Mouse (Mus musculus) CH12.LX (cell line): Measurements from ENCODE around the gene Cyth3. TPM values are rescaled to one million over a fixed set of nuclear protein-coding genes. Genes with fewer than 3 reads are reported as not detected.

Experiments used
- DNase-seq: peaks from one replicate; pipeline ENCODE4 v3.0.0-alpha.2; 2013; ENCODE audit errors: extremely low read depth
- H3K27ac ChIP-seq: 2 replicates; pipeline ENCODE4 v1.5.1; 2012; ENCODE audit warnings: low read depth, mild to moderate bottlenecking, control low read depth, moderate library complexity; ENCODE audit not compliant: insufficient read depth
- H3K27me3 ChIP-seq: replicated peaks from 2 replicates; pipeline ENCODE3; 2012; ENCODE audit warnings: inconsistent platforms
- H3K36me3 ChIP-seq, 2 experiments: replicated peaks in 1 of 2; 2 replicates each; pipeline versions ENCODE3 to v1.6.1; 2012; ENCODE audit warnings: inconsistent platforms in 1 of 2, low read length in 1 of 2, mild to moderate bottlenecking in 1 of 2, mixed read lengths in 1 of 2, moderate library complexity in 1 of 2; ENCODE audit not compliant: control insufficient read depth in 1 of 2, insufficient read depth in 1 of 2
- H3K4me1 ChIP-seq, 2 experiments: 2 replicates each; pipeline ENCODE4 v1.6.1; 2012; ENCODE audit warnings: inconsistent platforms in 1 of 2, moderate library complexity in 1 of 2; ENCODE audit not compliant: insufficient read depth in 2 of 2, control insufficient read depth in 1 of 2
- H3K4me2 ChIP-seq: 2 replicates; pipeline ENCODE4 v1.6.1; 2012; ENCODE audit warnings: low read depth, mild to moderate bottlenecking, control low read depth; ENCODE audit not compliant: poor library complexity, insufficient read depth, severe bottlenecking
- H3K4me3 ChIP-seq, 3 experiments: fragments of 150-350 bp in 1 of 3; sonication (generic) in 1 of 3; replicated peaks in 1 of 3; 2 replicates each; pipeline versions ENCODE3 to v1.5.1; 2011 to 2012; ENCODE audit warnings: low read depth in 2 of 3, low read length in 2 of 3, mild to moderate bottlenecking in 2 of 3, moderate library complexity in 2 of 3, control low read depth in 1 of 3, improper control_type of control experiment in 1 of 3, inconsistent platforms in 1 of 3, mixed read lengths in 1 of 3; ENCODE audit not compliant: poor library complexity in 1 of 3
- H3K79me2 ChIP-seq: replicated peaks from 2 replicates; pipeline ENCODE4 v1.6.1; 2012; ENCODE audit warnings: mild to moderate bottlenecking, moderate library complexity; ENCODE audit not compliant: control insufficient read depth, poor library complexity, insufficient read depth, severe bottlenecking; ENCODE audit errors: extremely low read depth
- H3K9ac ChIP-seq: 2 replicates; pipeline ENCODE4 v1.6.1; 2012; ENCODE audit warnings: low read depth, mild to moderate bottlenecking, control low read depth, moderate library complexity; ENCODE audit not compliant: insufficient read depth
- H3K9me3 ChIP-seq: replicated peaks from 2 replicates; pipeline ENCODE3; 2012; ENCODE audit warnings: low read length, inconsistent platforms, mixed read lengths
- CTCF ChIP-seq, 2 experiments: IDR thresholded peaks in 1 of 2; conservative IDR thresholded peaks in 1 of 2; 2 replicates each; pipeline ENCODE4 v1.5.1; 2011 to 2012; ENCODE audit warnings: low read depth in 2 of 2, low read length in 2 of 2, improper control_type of control experiment in 1 of 2, inconsistent platforms in 1 of 2, mild to moderate bottlenecking in 1 of 2, moderate library complexity in 1 of 2
- E2F4 ChIP-seq: IDR thresholded peaks from 2 replicates; pipeline ENCODE4 v1.6.1; 2011; ENCODE audit warnings: low read depth, low read length, improper control_type of control experiment; ENCODE audit not compliant: insufficient replicate concordance
- ETS1 ChIP-seq: conservative IDR thresholded peaks from 2 replicates; pipeline ENCODE4 v1.6.1; 2012; ENCODE audit warnings: low read depth, mild to moderate bottlenecking, inconsistent platforms, low read length, improper control_type of control experiment, moderate library complexity
- MAFK ChIP-seq: IDR thresholded peaks from 2 replicates; pipeline ENCODE4 v1.6.1; 2011; ENCODE audit warnings: low read length, improper control_type of control experiment; ENCODE audit not compliant: insufficient replicate concordance
- MAZ ChIP-seq: IDR thresholded peaks from 2 replicates; pipeline ENCODE4 v1.6.1; 2012; ENCODE audit warnings: low read depth, mild to moderate bottlenecking, inconsistent platforms, low read length, improper control_type of control experiment, moderate library complexity
- MXI1 ChIP-seq: IDR thresholded peaks from 2 replicates; pipeline ENCODE4 v1.6.1; 2011; ENCODE audit warnings: mild to moderate bottlenecking, low read depth, low read length, improper control_type of control experiment
- PAX5 ChIP-seq: IDR thresholded peaks from 2 replicates; pipeline ENCODE4 v1.6.1; 2012; ENCODE audit warnings: low read length, inconsistent platforms, mixed read lengths
- POLR2A ChIP-seq: IDR thresholded peaks from 2 replicates; pipeline ENCODE4 v1.6.1; 2011; ENCODE audit warnings: low read depth, mild to moderate bottlenecking, improper control_type of control experiment, low read length
- SMC3 ChIP-seq: IDR thresholded peaks from 2 replicates; pipeline ENCODE4 v1.6.1; 2011; ENCODE audit warnings: low read depth, low read length, improper control_type of control experiment
- TBP ChIP-seq: conservative IDR thresholded peaks from 2 replicates; pipeline ENCODE4 v1.6.1; 2011; ENCODE audit warnings: low read depth, low read length, improper control_type of control experiment
- UBTF ChIP-seq: IDR thresholded peaks from 2 replicates; pipeline ENCODE4 v1.6.1; 2012; ENCODE audit warnings: low read depth, mild to moderate bottlenecking, inconsistent platforms, low read length, improper control_type of control experiment, moderate library complexity
- USF1 ChIP-seq: IDR thresholded peaks from 2 replicates; pipeline ENCODE4 v1.6.1; 2014; ENCODE audit warnings: low read depth, mild to moderate bottlenecking, inconsistent platforms, low read length, improper control_type of control experiment
- ZC3H11A ChIP-seq: IDR thresholded peaks from 2 replicates; pipeline ENCODE4 v1.6.1; 2012; ENCODE audit warnings: low read depth, mild to moderate bottlenecking, inconsistent platforms, low read length, improper control_type of control experiment
- dilution Hi-C: fragments of 300-500 bp; cut with MboI; formaldehyde crosslinking; loops from 2 replicates; pipeline ENCODE4 v1.14.3; 2020; ENCODE audit warnings: low sequenced_read_pairs; ENCODE audit not compliant: extremely low pct_unique_long_range_greater_than_20kb, extremely low pct_ligation_motif_present
- in situ Hi-C: fragments of 300-500 bp; cut with MboI; formaldehyde crosslinking; loops from 3 replicates; pipeline ENCODE4 v1.14.3; 2019; ENCODE audit warnings: low sequenced_read_pairs, low pct_ligation_motif_present, low pct_unique_long_range_greater_than_20kb, mixed read lengths
- polyA plus RNA-seq: library from polyadenylated mRNA; unstranded; fragments of >175 nt; gene quantifications from 2 replicates; pipeline ENCODE4 v1.2.1, GENCODE M21; 2012; ENCODE audit warnings: low read depth; ENCODE audit not compliant: insufficient read length
- total RNA-seq, 2 experiments: library from RNA; depleted of rRNA; stranded (reverse); fragments of 300-350 nt in 1 of 2; fragments of >200 nt in 1 of 2; gene quantifications; 2 replicates each; pipeline ENCODE4 v1.2.3; 2012 to 2014

Cyth3 gene
- total and polyA plus RNA-seq, 3 experiments, result 3.3 to 5.4 (median 4.8) TPM

GRCm38 (mm10) chr5:143614519-143614918, 7.7 kb upstream of the Cyth3 start:
- Histone ChIP-seq H3K4me3 (no peak overlapping the region), H3K4me2 (no peak overlapping the region), H3K27me3 (peaks cover 6% of the 10 kb centered on the region), H3K4me1 (no peaks in the 10 kb centered on the region), H3K36me3 (no peaks in the 10 kb centered on the region), H3K9me3 (no peaks in the 10 kb centered on the region), H3K79me2 (no peaks in the 10 kb centered on the region), H3K9ac (no peak overlapping the region), H3K27ac (no peak overlapping the region)
- dilution Hi-C loops, result no loop called here
- in situ Hi-C loops, result no loop called here
- DNase-seq, result no peak
- TF ChIP-seq ETS1 (no peak), TBP (no peak), UBTF (no peak)

- H3K4me2 ChIP-seq, result no peak overlapping the region
- TF ChIP-seq E2F4 (no peak), USF1 (no peak), CTCF (conservative IDR thresholded peaks at IDR 0.05 in 1 of 2, IDR thresholded peaks at IDR 0.05 in 1 of 2; ENCODE audit: low read depth in 2 of 2, low read length in 2 of 2) (no peak), ZC3H11A (no peak)
- H3K27ac ChIP-seq, result no peak overlapping the region
- H3K9ac ChIP-seq, result no peak overlapping the region
- in situ Hi-C loops, result no loop called here
- dilution Hi-C loops, result no loop called here
- no peaks in the 10 kb centered on the region for H3K9me3 ChIP-seq
- H3K4me1 ChIP-seq, result no peaks in the 10 kb centered on the region
- no peaks in the 10 kb centered on the region for H3K79me2 ChIP-seq
- no peak overlapping the region for H3K4me3 ChIP-seq
- no peak for DNase-seq
- no peaks in the 10 kb centered on the region for H3K36me3 ChIP-seq
- H3K27me3 ChIP-seq, result peaks cover 8% of the 10 kb centered on the region
Measured at GRCm38 (mm10) chr5:143615353-143615752, 6.9 kb upstream of the Cyth3 start.

GRCm38 (mm10) chr5:143616116-143616515, 6.1 kb upstream of the Cyth3 start:
- H3K4me2 ChIP-seq, result no peak overlapping the region
- dilution Hi-C loops (no loop called here), in situ Hi-C loops (no loop called here)
- no peak overlapping the region for H3K4me3 ChIP-seq
- DNase-seq, result no peak
- no peaks in the 10 kb centered on the region for H3K9me3 ChIP-seq
- TF ChIP-seq USF1, result no peak
- TF ChIP-seq MAZ, result no peak
- no peak for TF ChIP-seq MAFK
- no peak for TF ChIP-seq POLR2A
- no peak for TF ChIP-seq MXI1
- TF ChIP-seq E2F4, result no peak
- no peak for TF ChIP-seq SMC3
- TF ChIP-seq PAX5, result no peak
- H3K27ac ChIP-seq, result no peak overlapping the region
- no peaks in the 10 kb centered on the region for H3K79me2 ChIP-seq
- no peaks in the 10 kb centered on the region for H3K4me1 ChIP-seq
- no peak overlapping the region for H3K9ac ChIP-seq
- H3K36me3 ChIP-seq, result no peaks in the 10 kb centered on the region
- H3K27me3 ChIP-seq, result peaks cover 11% of the 10 kb centered on the region
